Mouse (Mus musculus): ENCODE measurements around the gene Foxi3. TPM values are rescaled to one million over a fixed set of nuclear protein-coding genes. Genes with fewer than 3 reads are reported as not detected.
A peak's percentile ranks its signal among the peaks of the same experiment; 100 is the strongest.

Foxi3 gene
- total RNA-seq, 1 experiment = 4.2 TPM

DNA sequence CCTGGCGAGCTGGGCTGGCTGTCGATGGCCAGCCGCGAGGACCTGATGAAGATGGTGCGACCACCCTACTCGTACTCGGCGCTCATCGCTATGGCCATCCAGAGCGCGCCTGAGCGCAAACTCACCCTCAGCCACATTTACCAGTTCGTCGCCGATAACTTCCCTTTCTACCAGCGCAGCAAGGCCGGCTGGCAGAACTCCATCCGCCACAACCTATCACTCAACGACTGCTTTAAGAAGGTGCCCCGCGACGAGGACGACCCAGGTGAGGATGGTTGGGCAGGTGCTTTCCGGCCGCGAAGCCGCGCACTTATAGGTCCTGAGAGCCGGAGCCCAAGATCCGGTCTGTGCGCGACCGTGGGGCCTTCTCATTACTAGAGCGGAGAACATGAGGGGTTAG is 605 bp downstream of the Foxi3 start:
- Histone ChIP-seq H3K27ac (ENCODE audit: insufficient read depth, low read depth, low read length, poor library complexity, severe bottlenecking) (no peak overlapping the region), H3K9ac (ENCODE audit: insufficient read depth, low read depth, low read length, poor library complexity, severe bottlenecking) (peak overlapping the region; percentile 60), H3K36me3 (ENCODE audit: control insufficient read depth, insufficient read depth, low read length, poor library complexity, severe bottlenecking) (peaks cover 6% of the 10 kb centered on the region; the same call in 1 of the 2 replicates), H3K4me3 (ENCODE audit: insufficient read depth in 1 of 2, low read depth in 1 of 2, low read length in 2 of 2, poor library complexity in 1 of 2, severe bottlenecking in 1 of 2) (peak overlapping the region; percentile 74 to 78), H3K9me3 (ENCODE audit: control insufficient read depth, insufficient read depth, low read depth, low read length) (no peaks in the 10 kb centered on the region), H3K4me1 (ENCODE audit: control insufficient read depth in 2 of 2, insufficient read depth in 2 of 2, low read length in 2 of 2, poor library complexity in 1 of 2) (peaks cover 0 to 2% of the 10 kb centered on the region in 2 experiments; a peak in 1 of 4 replicates)
- in situ Hi-C loops (cut with MboI; ENCODE audit: low sequenced_read_pairs in 2 of 2, unreplicated experiment in 2 of 2) = no loop called here
- TF ChIP-seq MAFK (IDR thresholded peaks at IDR 0.05; ENCODE audit: insufficient read depth, low read depth, low read length) (no peak), HCFC1 (IDR thresholded peaks at IDR 0.05; ENCODE audit: borderline replicate concordance, insufficient read depth, low read length) (no peak), CHD2 (IDR thresholded peaks at IDR 0.05; ENCODE audit: low read depth, low read length) (no peak), ZNF384 (IDR thresholded peaks at IDR 0.05; ENCODE audit: low read depth, low read length) (no peak), ZC3H11A (IDR thresholded peaks at IDR 0.05; ENCODE audit: borderline replicate concordance, low read depth, low read length) (no peak)
- DNase-seq (ENCODE audit: low read depth, low spot score) = no peak

DNA sequence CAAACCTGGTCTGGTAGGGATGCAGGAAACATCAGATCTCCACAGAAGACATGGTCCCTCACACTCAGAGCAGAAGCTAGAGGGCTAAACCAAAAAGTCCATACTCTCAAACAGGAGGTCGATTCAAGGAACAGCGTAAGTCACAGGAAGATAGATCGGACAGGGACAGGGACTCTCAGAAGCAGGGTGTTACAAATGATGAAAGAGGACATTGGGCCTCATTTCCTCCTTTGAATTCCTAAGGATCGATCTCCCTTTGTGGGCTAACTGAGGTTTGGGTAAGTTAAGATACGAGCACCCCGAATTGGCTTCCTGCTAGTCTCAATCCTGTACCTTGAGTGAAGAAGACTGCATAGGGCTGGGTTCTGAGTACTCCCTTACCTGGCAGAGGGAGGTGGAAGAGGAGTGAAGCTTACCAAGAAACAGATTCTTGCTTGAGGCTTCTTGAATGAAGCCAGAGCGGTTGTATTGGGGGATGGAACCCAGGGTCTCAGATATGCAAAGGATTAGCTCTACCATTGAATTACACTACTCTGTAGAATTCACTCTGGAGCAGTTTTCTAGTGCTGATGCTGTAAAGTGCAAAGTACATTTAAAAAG is 1.1 kb downstream of the Foxi3 start:
- H3K27ac ChIP-seq (ENCODE audit: insufficient read depth, low read depth, low read length, poor library complexity, severe bottlenecking) = no peak overlapping the region
- in situ Hi-C loops (cut with MboI; ENCODE audit: low sequenced_read_pairs in 2 of 2, unreplicated experiment in 2 of 2) = no loop called here
- peaks cover 0 to 2% of the 10 kb centered on the region in 2 experiments; a peak in 2 of 4 replicates for H3K4me1 ChIP-seq (ENCODE audit: control insufficient read depth in 2 of 2, insufficient read depth in 2 of 2, low read length in 2 of 2, poor library complexity in 1 of 2)
- TF ChIP-seq ZNF384 (IDR thresholded peaks at IDR 0.05; ENCODE audit: low read depth, low read length) = no peak
- TF ChIP-seq ZC3H11A (IDR thresholded peaks at IDR 0.05; ENCODE audit: borderline replicate concordance, low read depth, low read length) = no peak
- TF ChIP-seq CHD2 (IDR thresholded peaks at IDR 0.05; ENCODE audit: low read depth, low read length) = no peak
- no peak for TF ChIP-seq MAFK (IDR thresholded peaks at IDR 0.05; ENCODE audit: insufficient read depth, low read depth, low read length)
- no peak overlapping the region for H3K9ac ChIP-seq (ENCODE audit: insufficient read depth, low read depth, low read length, poor library complexity, severe bottlenecking)
- H3K9me3 ChIP-seq (ENCODE audit: control insufficient read depth, insufficient read depth, low read depth, low read length) = no peaks in the 10 kb centered on the region
- peaks cover 6% of the 10 kb centered on the region for H3K36me3 ChIP-seq (ENCODE audit: control insufficient read depth, insufficient read depth, low read length, poor library complexity, severe bottlenecking)
- DNase-seq (ENCODE audit: low read depth, low spot score) = no peak
- peak overlapping the region; percentile 74 to 78 for H3K4me3 ChIP-seq (ENCODE audit: insufficient read depth in 1 of 2, low read depth in 1 of 2, low read length in 2 of 2, poor library complexity in 1 of 2, severe bottlenecking in 1 of 2)

DNA sequence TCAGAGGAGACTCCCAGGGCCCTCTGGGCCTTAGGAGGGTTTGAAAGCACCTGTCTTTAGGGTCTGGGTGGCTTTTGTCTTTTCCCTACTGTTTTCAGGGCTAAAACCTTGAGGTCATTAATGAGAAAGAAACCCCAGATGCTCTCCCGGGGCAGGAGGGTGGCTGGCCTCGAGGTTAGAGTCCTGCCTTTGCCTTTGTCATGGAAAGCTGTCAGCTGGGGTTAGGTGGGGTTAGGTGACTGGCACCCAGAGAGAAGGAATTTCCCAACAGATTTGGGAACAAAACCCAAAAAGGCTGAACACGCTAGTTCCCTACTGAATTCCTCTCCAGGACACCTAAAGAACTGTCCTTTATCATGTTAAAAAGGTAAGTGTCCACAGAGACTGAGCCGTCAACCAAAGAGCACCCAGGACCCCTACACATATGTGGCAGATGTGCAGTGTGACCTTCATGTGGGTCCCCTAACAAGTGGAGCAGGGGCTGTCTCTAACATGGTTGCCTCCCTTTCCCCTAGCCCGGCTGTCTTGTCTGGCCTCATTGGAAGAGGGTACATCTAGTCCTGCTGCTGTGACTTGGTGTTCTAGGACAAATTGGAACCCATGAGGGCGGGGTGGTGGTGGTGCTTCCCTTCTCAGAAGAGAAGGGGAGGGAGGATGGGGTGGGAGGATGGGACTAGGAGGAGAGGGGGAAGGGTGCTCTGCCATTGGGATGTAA is 7.9 kb downstream of the Foxi3 start:
- Histone ChIP-seq H3K36me3 (ENCODE audit: control insufficient read depth, insufficient read depth, low read length, poor library complexity, severe bottlenecking) (peaks cover 6% of the 10 kb centered on the region), H3K9me3 (ENCODE audit: control insufficient read depth, insufficient read depth, low read depth, low read length) (no peaks in the 10 kb centered on the region), H3K4me1 (ENCODE audit: control insufficient read depth in 2 of 2, insufficient read depth in 2 of 2, low read length in 2 of 2, poor library complexity in 1 of 2) (peaks cover 8 to 12% of the 10 kb centered on the region in 2 experiments), H3K9ac (ENCODE audit: insufficient read depth, low read depth, low read length, poor library complexity, severe bottlenecking) (no peak overlapping the region), H3K27ac (ENCODE audit: insufficient read depth, low read depth, low read length, poor library complexity, severe bottlenecking) (peak overlapping the region; percentile 81), H3K4me3 (ENCODE audit: insufficient read depth in 1 of 2, low read depth in 1 of 2, low read length in 2 of 2, poor library complexity in 1 of 2, severe bottlenecking in 1 of 2) (no peak overlapping the region)
- no peak for TF ChIP-seq ZC3H11A (IDR thresholded peaks at IDR 0.05; ENCODE audit: borderline replicate concordance, low read depth, low read length)
- peak; percentile 64; the same call in 1 of the 2 replicates for TF ChIP-seq MAFK (IDR thresholded peaks at IDR 0.05; ENCODE audit: insufficient read depth, low read depth, low read length)
- no peak; the same call in 1 of the 2 replicates for TF ChIP-seq CHD2 (IDR thresholded peaks at IDR 0.05; ENCODE audit: low read depth, low read length)
- no peak for TF ChIP-seq HCFC1 (IDR thresholded peaks at IDR 0.05; ENCODE audit: borderline replicate concordance, insufficient read depth, low read length)
- TF ChIP-seq ZNF384 (IDR thresholded peaks at IDR 0.05; ENCODE audit: low read depth, low read length) = no peak
- in situ Hi-C loops (cut with MboI; ENCODE audit: low sequenced_read_pairs in 2 of 2, unreplicated experiment in 2 of 2) = no loop called here
- peak; percentile 87 for DNase-seq (ENCODE audit: low read depth, low spot score)

DNA sequence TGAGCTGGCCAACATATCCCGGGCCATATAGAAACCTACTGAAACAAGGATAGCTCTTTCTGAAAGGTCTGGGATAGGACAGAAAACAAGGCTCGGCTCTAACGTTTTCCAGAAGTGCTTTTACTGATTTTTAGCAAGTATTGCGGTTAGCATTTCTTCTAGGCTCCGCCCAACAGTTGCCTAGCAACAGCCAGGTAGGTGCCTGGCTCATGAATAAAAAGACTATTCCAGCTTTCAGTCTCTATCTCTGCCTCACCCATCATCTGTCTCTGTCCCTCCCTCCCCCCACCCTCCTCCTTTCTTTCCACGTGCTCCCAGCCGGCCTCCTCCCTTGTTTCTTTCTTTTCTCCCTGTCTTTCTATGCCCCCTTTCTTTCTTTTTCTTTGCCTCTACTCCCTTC is 9.4 kb downstream of the Foxi3 start:
- peaks cover 8 to 11% of the 10 kb centered on the region in 2 experiments for H3K4me1 ChIP-seq (ENCODE audit: control insufficient read depth in 2 of 2, insufficient read depth in 2 of 2, low read length in 2 of 2, poor library complexity in 1 of 2)
- DNase-seq (ENCODE audit: low read depth, low spot score) = no peak
- peaks cover 3% of the 10 kb centered on the region for H3K36me3 ChIP-seq (ENCODE audit: control insufficient read depth, insufficient read depth, low read length, poor library complexity, severe bottlenecking)
- H3K9ac ChIP-seq (ENCODE audit: insufficient read depth, low read depth, low read length, poor library complexity, severe bottlenecking) = 0 out of 2 replicates have a peak overlapping the region, but pooled peaks have one; percentile 4
- no peaks in the 10 kb centered on the region for H3K9me3 ChIP-seq (ENCODE audit: control insufficient read depth, insufficient read depth, low read depth, low read length)
- peak overlapping the region; percentile 56; the same call in 1 of the 2 replicates for H3K27ac ChIP-seq (ENCODE audit: insufficient read depth, low read depth, low read length, poor library complexity, severe bottlenecking)
- in situ Hi-C loops (cut with MboI; ENCODE audit: low sequenced_read_pairs in 2 of 2, unreplicated experiment in 2 of 2) = no loop called here
- no peak overlapping the region for H3K4me3 ChIP-seq (ENCODE audit: insufficient read depth in 1 of 2, low read depth in 1 of 2, low read length in 2 of 2, poor library complexity in 1 of 2, severe bottlenecking in 1 of 2)
- TF ChIP-seq HCFC1 (IDR thresholded peaks at IDR 0.05; ENCODE audit: borderline replicate concordance, insufficient read depth, low read length) (no peak), CHD2 (IDR thresholded peaks at IDR 0.05; ENCODE audit: low read depth, low read length) (no peak), ZC3H11A (IDR thresholded peaks at IDR 0.05; ENCODE audit: borderline replicate concordance, low read depth, low read length) (no peak), ZNF384 (IDR thresholded peaks at IDR 0.05; ENCODE audit: low read depth, low read length) (no peak), MAFK (IDR thresholded peaks at IDR 0.05; ENCODE audit: insufficient read depth, low read depth, low read length) (no peak)

Data from ES-E14 (cell line).